Mouse (Mus musculus): ENCODE data around the gene Pcare.

- no peak for TF ChIP-seq POLR2A (IDR thresholded peaks at IDR 0.05; ENCODE audit: borderline replicate concordance, extremely low read depth, low read depth, low read length)
- TF ChIP-seq CTCF (IDR thresholded peaks at IDR 0.05; ENCODE audit: insufficient read depth, low read length) = no peak
Measured at GRCm38 (mm10) chr17:71780490-71780889, 27.8 kb upstream of the Pcare start.
